Mouse (Mus musculus) embryonic fibroblast, embryonic 13.5 days (primary cell): ENCODE measurements around the gene Tmem191c.

Source experiments
- CTCF ChIP-seq: IDR thresholded peaks from 2 replicates; pipeline ENCODE4 v1.5.1; 2011; ENCODE audit warnings: mild to moderate bottlenecking, control low read depth, low read length, moderate library complexity, borderline replicate concordance; ENCODE audit not compliant: insufficient read depth
- POLR2A ChIP-seq: IDR thresholded peaks from 2 replicates; pipeline ENCODE4 v1.6.1; 2011; ENCODE audit warnings: low read depth, mild to moderate bottlenecking, control low read depth, low read length, moderate library complexity

- no peak for TF ChIP-seq CTCF
- no peak for TF ChIP-seq POLR2A
These were observed 28.1 kb upstream of the Tmem191c start for GRCm38 (mm10) chr16:17247727-17248126.
